ENCODE assay signal across 1 mouse cellular context in genomic region chr10:80606737-80607350, GRCm38 (mm10).
TF ChIP-seq lines count a peak whose summit lies in the region.

No protein-coding gene starts in this region.

TF ChIP-seq in ES-E14, 5 proteins besides CTCF, POLR2A, EP300 and RAD21:
- TF ChIP-seq CHD2 (IDR thresholded peaks at IDR 0.05; ENCODE audit: low read depth, low read length) (no peak), HCFC1 (IDR thresholded peaks at IDR 0.05; ENCODE audit: borderline replicate concordance, insufficient read depth, low read length) (no peak), ZNF384 (IDR thresholded peaks at IDR 0.05; ENCODE audit: low read depth, low read length) (no peak), MAFK (IDR thresholded peaks at IDR 0.05; ENCODE audit: insufficient read depth, low read depth, low read length) (no peak), ZC3H11A (IDR thresholded peaks at IDR 0.05; ENCODE audit: borderline replicate concordance, low read depth, low read length) (no peak)
